Mouse (Mus musculus) olfactory bulb, adult 2 months (tissue): ENCODE results near the gene Pim1.

Experiments used
- CTCF ChIP-seq: fragments of 200-500 bp; IDR thresholded peaks from 2 replicates; pipeline ENCODE4 v1.5.1; 2012; ENCODE audit warnings: low read depth, mild to moderate bottlenecking, low read length, moderate library complexity; ENCODE audit not compliant: insufficient read depth
- POLR2A ChIP-seq: fragments of 200-500 bp; IDR thresholded peaks from 2 replicates; pipeline ENCODE4 v1.6.1; 2012; ENCODE audit warnings: mild to moderate bottlenecking, low read depth, low read length, moderate library complexity; ENCODE audit not compliant: insufficient read depth

- no peak for TF ChIP-seq POLR2A
- TF ChIP-seq CTCF, result no peak
These were observed 38.7 kb upstream of the Pim1 start for GRCm38 (mm10) chr17:29451841-29452210.
